Mouse (Mus musculus) heart, postnatal 0 days (tissue): ENCODE results near the gene Wbp11. TPM values are rescaled to one million over a fixed set of nuclear protein-coding genes. Genes with fewer than 3 reads are reported as not detected.

ENCODE experiments used
- ATAC-seq: fragments of 200-750 bp; cut with Nextera tagmentation; 2 replicates; pipeline ENCODE4 v1.8.0; 2017; ENCODE audit warnings: low read depth, moderate number of reproducible peaks, moderate library complexity; ENCODE audit not compliant: insufficient read depth
- DNase-seq: peaks from one replicate; pipeline ENCODE4 v3.0.0-alpha.2; 2016; ENCODE audit warnings: low spot score
- H3K27ac ChIP-seq: fragments of 300-500 bp; sonication (generic); 2 replicates; pipeline ENCODE4 v1.5.1; 2014; ENCODE audit warnings: low read depth, mild to moderate bottlenecking
- H3K27me3 ChIP-seq: fragments of 300-500 bp; sonication (generic); 2 replicates; pipeline ENCODE4 v1.6.1; 2014; ENCODE audit warnings: low read length, mixed read lengths; ENCODE audit not compliant: control insufficient read depth, insufficient read depth
- H3K36me3 ChIP-seq: fragments of 300-500 bp; sonication (generic); replicated peaks from 2 replicates; pipeline ENCODE4 v1.6.1; 2014; ENCODE audit warnings: low read length, mixed read lengths; ENCODE audit not compliant: control insufficient read depth, insufficient read depth
- H3K4me1 ChIP-seq: fragments of 300-500 bp; sonication (generic); 2 replicates; pipeline ENCODE4 v1.6.1; 2014; ENCODE audit warnings: antibody characterized with exemption; ENCODE audit not compliant: control insufficient read depth, insufficient read depth
- H3K4me2 ChIP-seq: fragments of 300-500 bp; sonication (generic); 2 replicates; pipeline ENCODE4 v1.6.1; 2014; ENCODE audit warnings: low read depth, mild to moderate bottlenecking, low read length, moderate library complexity
- H3K4me3 ChIP-seq: fragments of 300-500 bp; sonication (generic); 2 replicates; pipeline ENCODE4 v1.5.1; 2014; ENCODE audit warnings: low read depth, low read length
- H3K9ac ChIP-seq: fragments of 300-500 bp; sonication (generic); replicated peaks from 2 replicates; pipeline ENCODE4 v1.6.1; 2014; ENCODE audit warnings: low read depth, low read length, mixed read lengths
- H3K9me3 ChIP-seq: fragments of 300-500 bp; sonication (generic); replicated peaks from 2 replicates; pipeline ENCODE4 v1.6.1; 2016; ENCODE audit warnings: low read length; ENCODE audit not compliant: control insufficient read depth
- CTCF ChIP-seq: IDR thresholded peaks from 2 replicates; pipeline ENCODE4 v1.5.1; 2016; ENCODE audit warnings: antibody characterized with exemption, control low read depth, low read depth
- EP300 ChIP-seq: IDR thresholded peaks from 2 replicates; pipeline ENCODE4 v1.6.1; 2016; ENCODE audit warnings: antibody characterized with exemption, low read depth
- WGBS: fragments of 180-500 bp; shearing (Covaris S2); extraction: QIAGEN DNeasy Blood & Tissue Kit; methylation state at CpG from one replicate; pipeline ENCODE4 v1.1.7; 2014; 5-methylcytosine and 5-hydroxymethylcytosine counted together
- polyA plus RNA-seq: library from polyadenylated mRNA; unstranded; fragments of >200 nt; fragmentation: Nextera tagmentation; extraction: Ambion mirVana; gene quantifications from 2 replicates; pipeline ENCODE4 v1.2.1, GENCODE M21; 2015
- total RNA-seq: library from RNA; depleted of rRNA; stranded (reverse); fragments of >200 nt; gene quantifications from 2 replicates; pipeline ENCODE4 v1.2.3, GENCODE M21; 2014; ENCODE audit warnings: low replicate concordance

The Wbp11 gene
- total and polyA plus RNA-seq, 2 experiments from 2014 or later = 28.2 to 52.7 TPM

DNA sequence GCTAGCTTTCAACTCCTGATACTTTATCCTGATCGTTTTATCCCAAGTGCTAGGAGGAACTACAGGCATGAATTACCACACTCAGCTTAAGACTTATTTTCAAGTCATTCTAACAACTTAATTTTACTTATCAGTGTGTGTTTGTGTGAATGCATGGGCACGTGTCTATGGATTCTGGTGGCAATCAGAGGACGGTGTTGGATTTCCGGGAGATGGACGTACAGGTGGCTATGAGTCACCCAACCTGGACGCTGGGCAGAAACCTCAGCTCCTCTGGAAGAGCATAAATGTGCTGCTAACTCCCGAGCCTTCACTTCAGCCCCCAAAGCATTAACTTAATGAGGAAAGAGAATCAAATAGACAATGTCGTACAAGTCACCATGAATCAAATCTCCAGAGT is 3.0 kb downstream of the Wbp11 start:
- ATAC-seq (no peak), DNase-seq (no peak)
- Histone ChIP-seq H3K4me3 (no peak overlapping the region), H3K36me3 (peaks cover 54% of the 10 kb centered on the region), H3K9me3 (no peaks in the 10 kb centered on the region), H3K4me1 (peaks cover 11% of the 10 kb centered on the region), H3K27me3 (no peaks in the 10 kb centered on the region), H3K27ac (no peak overlapping the region), H3K9ac (no peak overlapping the region), H3K4me2 (no peak overlapping the region)
- WGBS = 86% methylated on average over 8 of the region's 8 CpGs
- TF ChIP-seq EP300 (no peak), CTCF (no peak)

GRCm38 (mm10) chr6:136821086-136821485 is 6.9 kb downstream of the Wbp11 start:
- ATAC-seq (0 out of 2 replicates have a peak, but pooled peaks have one; percentile 30), DNase-seq (no peak)
- TF ChIP-seq EP300 (no peak), CTCF (no peak)
- Histone ChIP-seq H3K36me3 (peaks cover 91% of the 10 kb centered on the region), H3K4me1 (no peaks in the 10 kb centered on the region), H3K27ac (no peak overlapping the region), H3K9me3 (no peaks in the 10 kb centered on the region), H3K9ac (no peak overlapping the region), H3K4me2 (no peak overlapping the region), H3K4me3 (no peak overlapping the region), H3K27me3 (no peaks in the 10 kb centered on the region)
- 83% methylated on average over 18 of the region's 18 CpGs for WGBS

DNA sequence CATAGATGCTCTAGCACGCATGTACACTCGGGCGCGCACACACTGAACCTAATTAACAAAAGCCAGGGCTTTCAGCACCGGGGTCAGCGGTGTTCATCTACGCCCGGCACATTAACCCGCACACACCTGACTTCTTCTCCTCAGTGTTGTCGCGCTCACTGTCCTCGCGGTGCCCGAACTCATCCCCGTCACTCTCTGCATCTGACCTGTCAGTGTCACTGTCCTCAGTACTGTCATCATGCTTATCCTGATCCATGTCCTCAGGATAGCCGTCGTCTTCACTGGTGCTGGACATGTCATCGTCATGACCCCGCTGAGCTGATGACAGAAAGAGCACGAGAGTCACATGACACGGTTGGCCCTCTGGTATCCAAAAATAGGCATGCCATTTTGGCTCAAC is 7.7 kb downstream of the Wbp11 start:
- DNase-seq (peak; percentile 19), ATAC-seq (peak; percentile 43; the same call in 1 of the 2 replicates)
- TF ChIP-seq EP300 = no peak
- no peak for TF ChIP-seq CTCF
- Histone ChIP-seq H3K4me3 (no peak overlapping the region), H3K36me3 (peaks cover 93% of the 10 kb centered on the region), H3K9ac (no peak overlapping the region), H3K4me1 (no peaks in the 10 kb centered on the region), H3K27me3 (no peaks in the 10 kb centered on the region), H3K4me2 (no peak overlapping the region), H3K27ac (no peak overlapping the region), H3K9me3 (no peaks in the 10 kb centered on the region)
- 72% methylated on average over 21 of the region's 21 CpGs for WGBS

DNA sequence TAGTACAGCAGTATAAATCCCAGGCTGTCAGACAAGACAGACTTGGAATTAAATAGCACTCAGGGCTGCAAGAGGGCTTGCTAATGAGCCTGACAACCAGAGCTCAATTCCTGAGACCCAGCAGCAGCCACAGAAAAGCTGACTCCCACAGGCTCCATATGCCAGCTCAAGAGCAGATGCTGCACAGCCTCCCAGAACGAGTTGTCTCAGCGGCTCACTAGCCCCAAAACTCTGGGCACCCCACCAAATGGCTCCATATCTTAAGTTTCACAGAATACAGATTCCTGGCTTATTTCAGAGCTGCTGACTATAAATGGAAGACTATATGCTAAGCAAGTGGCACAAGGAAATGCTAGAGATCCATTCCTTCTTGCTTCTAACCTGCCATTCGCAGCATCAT is 10.5 kb downstream of the Wbp11 start:
- DNase-seq (no peak), ATAC-seq (no peak)
- WGBS = 87% methylated on average over 3 of the region's 3 CpGs
- Histone ChIP-seq H3K27ac (no peak overlapping the region), H3K9ac (no peak overlapping the region), H3K4me2 (no peak overlapping the region), H3K9me3 (no peaks in the 10 kb centered on the region), H3K27me3 (no peaks in the 10 kb centered on the region), H3K4me1 (no peaks in the 10 kb centered on the region), H3K36me3 (peaks cover 95% of the 10 kb centered on the region), H3K4me3 (no peak overlapping the region)
- no peak for TF ChIP-seq EP300
- no peak for TF ChIP-seq CTCF

DNA sequence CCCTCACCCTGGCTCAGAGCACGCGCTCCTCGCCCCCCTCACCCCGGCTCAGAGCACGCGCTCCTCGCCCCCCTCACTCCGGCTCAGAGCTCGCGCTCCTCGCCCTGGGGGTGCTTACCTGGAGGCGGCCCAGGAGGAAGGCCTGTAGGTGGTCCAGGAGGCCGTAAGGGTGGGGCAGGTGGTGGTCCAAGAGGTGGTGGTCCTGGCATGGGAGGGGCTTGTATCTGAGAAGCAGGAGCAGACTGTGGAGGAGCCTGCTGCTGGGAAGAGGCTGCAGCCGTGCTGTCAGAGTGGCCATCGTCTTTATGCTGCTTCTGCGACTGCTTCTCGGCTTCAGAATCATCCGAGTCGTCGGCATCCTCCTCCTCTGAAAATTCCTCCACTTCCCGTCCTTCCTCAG is 11.2 kb downstream of the Wbp11 start:
- H3K27me3 ChIP-seq = no peaks in the 10 kb centered on the region
- no peak for ATAC-seq
- no peak overlapping the region for H3K27ac ChIP-seq
- no peak for TF ChIP-seq CTCF
- no peak for TF ChIP-seq EP300
- H3K4me3 ChIP-seq = no peak overlapping the region
- H3K9me3 ChIP-seq = no peaks in the 10 kb centered on the region
- no peaks in the 10 kb centered on the region for H3K4me1 ChIP-seq
- peaks cover 94% of the 10 kb centered on the region for H3K36me3 ChIP-seq
- DNase-seq = no peak
- H3K4me2 ChIP-seq = no peak overlapping the region
- 85% methylated on average over 21 of the region's 21 CpGs for WGBS
- H3K9ac ChIP-seq = no peak overlapping the region

- Histone ChIP-seq H3K4me1 (no peaks in the 10 kb centered on the region), H3K9ac (no peak overlapping the region), H3K4me3 (no peak overlapping the region), H3K36me3 (peaks cover 80% of the 10 kb centered on the region), H3K27ac (no peak overlapping the region), H3K4me2 (no peak overlapping the region), H3K9me3 (no peaks in the 10 kb centered on the region), H3K27me3 (no peaks in the 10 kb centered on the region)
- TF ChIP-seq CTCF (no peak), EP300 (no peak)
- ATAC-seq (no peak), DNase-seq (no peak)
- 94% methylated on average over 7 of the region's 7 CpGs for WGBS
Measured at GRCm38 (mm10) chr6:136815381-136815780, 12.7 kb downstream of the Wbp11 start.
